Mouse (Mus musculus) layer of hippocampus, adult 18-20 months (tissue): ENCODE measurements around the gene Ubb. TPM values are rescaled to one million over a fixed set of nuclear protein-coding genes. Genes with fewer than 3 reads are reported as not detected.
"Not testable (repeated sequence)": the region's sequence is repeated elsewhere in the genome, so short reads cannot be mapped to it uniquely, and the experiment has no call there.

Source experiments
- DNase-seq, 2 experiments: peaks; one replicate each; pipeline ENCODE4 v3.0.0; 2022; ENCODE audit warnings: low spot score in 2 of 2
- long read RNA-seq: library from polyadenylated mRNA; stranded (forward); transcript quantifications from one replicate; pipeline ENCODE4 v2.0.0, GENCODE M21; 2021
- total RNA-seq, 2 experiments: library from RNA; stranded (reverse); gene quantifications; 2 replicates each; pipeline ENCODE4 v1.2.3; 2021

Ubb gene
- 1,000 to 10,000 TPM; 1,877 to 1,910 TPM for total RNA-seq
- long read RNA-seq, transcript Ubb-201 (2 exons, 1,499 nt), result major isoform, 3,978 of 4,025 reads
- long read RNA-seq, transcript Ubb-202 (2 exons, 890 nt), result minor isoform, 6 of 4,025 reads
- long read RNA-seq, partial matches to known transcripts, result 0 of 4,025 reads
- long read RNA-seq, other reads (novel, unspliced or antisense), result 41 of 4,025 reads

DNA sequence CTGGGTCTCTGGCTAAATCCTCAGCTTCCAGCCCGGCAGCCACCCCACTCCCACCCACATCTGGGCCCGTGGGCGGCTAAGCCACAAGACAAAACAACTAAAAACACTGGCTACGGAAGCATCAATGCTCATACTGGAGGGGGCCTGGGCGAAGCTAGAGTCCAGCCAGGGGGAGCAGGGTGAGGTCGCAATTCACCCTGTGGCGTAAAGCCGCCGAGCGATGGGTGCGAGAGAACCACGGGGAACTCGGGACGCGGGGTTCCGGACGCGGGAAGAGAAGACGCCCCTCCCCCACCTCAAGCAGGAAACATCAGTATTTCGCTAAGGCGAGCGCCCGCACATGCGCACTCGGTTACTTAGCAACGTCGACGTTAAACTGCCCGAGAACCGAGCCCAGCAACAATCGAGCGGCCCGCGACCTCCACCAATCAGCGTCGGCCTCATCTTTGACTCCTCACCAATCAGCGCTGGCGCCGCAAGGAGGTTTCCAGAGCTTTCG, at the start of gene Ubb:
TSS of gene Ubb (plus strand) at position 445 of the 499 bp plus-strand sequence.
- DNase-seq, result peak; percentile 98 to 100

DNA sequence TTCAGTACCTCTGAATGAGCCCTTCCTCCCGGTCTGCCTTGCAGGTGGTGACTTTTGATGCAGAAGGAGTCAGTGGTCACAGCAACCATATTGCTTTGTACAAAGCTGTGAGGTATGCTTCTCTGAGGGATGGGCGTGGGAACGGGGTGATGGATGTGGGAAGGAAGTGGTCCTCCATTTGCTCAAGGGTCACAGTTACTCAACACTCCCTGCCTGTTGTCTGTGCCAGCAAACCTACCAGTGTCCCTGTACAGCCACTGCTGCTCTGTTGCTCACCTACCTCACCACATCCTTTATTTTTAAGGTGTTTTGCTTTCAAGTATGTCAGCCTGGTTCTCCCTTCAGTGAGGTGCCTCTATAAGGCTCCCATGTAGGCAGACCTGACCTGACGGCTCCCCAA, 43.3 kb upstream of the Ubb start:
- DNase-seq, result no peak

DNA sequence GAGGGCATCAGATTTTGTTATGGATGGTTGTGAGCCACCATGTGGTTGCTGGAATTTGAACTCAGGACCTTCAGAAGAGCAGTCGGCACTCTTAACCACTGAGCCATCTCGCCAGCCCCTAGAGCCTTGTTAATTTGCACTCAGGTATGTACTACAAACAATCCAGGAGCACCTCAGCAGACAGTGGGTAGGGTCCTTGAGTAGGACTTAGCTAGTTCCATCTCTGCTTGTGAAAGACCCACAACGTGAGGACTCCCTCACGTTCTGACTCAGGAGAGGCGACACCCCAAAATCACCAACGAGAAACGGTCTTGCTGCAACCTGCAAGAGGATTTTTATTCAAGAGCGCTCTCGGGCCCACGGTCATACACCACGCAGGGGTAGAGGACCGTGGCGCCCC, 42.6 kb upstream of the Ubb start:
- not testable (repeated sequence) for DNase-seq

DNA sequence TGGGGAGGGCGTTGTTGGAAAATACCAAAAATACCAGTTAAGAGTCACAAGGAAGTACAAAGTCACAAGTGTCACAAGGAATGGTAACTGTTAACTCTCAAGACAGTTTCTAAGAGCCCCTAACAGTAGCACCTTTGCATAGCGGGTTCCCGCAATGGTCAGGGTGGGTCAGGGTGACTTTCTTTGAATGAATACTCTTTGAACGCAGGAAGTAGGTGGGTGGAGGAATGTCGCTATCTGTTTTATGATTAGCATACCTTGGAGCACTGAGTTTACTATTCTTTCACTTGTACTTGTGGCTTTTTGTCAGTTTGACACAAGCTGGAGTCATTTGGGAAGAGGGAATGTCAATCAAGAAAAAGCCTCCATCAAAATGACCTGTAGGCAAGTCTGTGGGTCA, 42.2 kb upstream of the Ubb start:
- not testable (repeated sequence) for DNase-seq

DNA sequence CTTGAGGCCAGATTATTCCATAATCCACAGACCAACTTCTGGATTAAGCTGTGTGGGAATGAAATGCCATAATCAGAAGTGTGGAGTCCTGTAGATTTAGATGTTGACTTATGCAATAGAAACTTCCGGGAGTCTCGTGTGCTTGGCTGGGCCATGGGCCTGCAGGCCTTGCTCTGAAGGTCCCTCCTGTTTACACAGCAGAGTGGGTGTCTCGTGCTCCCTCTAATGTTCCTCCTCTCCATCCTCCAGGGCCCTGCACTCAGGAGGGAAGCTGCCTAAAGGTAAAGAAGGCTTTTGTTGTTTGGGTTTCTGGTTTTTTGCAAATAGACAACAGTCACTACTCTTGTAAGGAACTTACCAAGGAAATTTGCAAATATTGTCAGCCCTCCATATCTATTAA, 41.4 kb upstream of the Ubb start:
- DNase-seq, result no peak

DNA sequence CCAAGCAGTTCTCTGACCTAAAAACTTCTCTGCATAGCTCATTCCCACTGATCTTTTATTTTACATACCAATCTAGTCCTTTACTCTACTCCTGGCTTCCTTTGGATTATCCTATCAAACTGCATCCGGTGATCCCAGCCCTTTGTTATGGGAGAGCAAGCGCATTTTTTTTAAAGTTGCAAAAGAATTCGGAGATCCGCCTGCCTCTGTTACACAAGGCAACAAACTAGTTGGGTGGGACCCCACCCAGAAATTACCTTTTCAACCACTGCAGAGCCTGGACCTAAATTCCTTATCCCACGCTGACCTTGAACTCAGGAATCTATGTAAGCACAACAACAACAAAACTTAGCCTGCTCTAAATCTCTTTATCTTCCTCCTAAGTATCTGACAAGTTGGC, 40.0 kb upstream of the Ubb start:
- no peak for DNase-seq

DNA sequence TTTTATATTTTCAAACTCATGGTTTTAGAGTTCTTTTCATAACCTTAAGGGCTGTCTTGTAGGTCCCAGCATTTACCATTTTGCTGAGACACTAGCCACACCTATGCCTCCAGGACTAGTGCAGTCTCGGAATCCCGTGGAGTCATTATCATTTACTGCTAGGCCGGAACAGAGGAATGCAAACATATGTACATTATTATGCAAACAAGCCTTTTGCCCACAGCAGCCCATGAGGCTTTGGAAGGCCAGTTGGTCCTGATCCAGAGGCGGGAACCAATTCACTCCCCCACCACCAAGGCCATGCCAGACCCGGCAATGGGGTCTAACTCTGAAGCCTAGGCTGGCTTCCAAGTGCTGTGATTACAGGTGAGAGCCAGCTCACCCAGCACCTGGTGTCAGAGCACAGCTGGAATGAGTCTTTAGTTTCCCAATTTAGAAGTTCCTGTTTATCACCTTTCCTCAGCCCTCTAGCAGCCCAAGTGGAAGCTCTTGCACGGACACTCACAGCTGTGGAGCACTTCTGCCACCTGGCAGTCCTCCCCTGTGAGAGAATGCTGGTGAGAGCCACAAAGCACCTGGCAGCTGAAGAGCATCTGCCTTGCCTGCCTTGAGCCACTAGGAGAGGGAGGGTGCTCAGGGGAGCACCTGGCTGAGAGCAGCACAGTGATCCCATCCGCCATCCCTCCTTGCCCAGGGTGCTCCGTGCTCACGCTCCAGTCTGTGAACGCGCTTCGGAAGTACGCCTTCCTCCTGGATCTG, 39.3 kb upstream of the Ubb start:
- no peak for DNase-seq

DNA sequence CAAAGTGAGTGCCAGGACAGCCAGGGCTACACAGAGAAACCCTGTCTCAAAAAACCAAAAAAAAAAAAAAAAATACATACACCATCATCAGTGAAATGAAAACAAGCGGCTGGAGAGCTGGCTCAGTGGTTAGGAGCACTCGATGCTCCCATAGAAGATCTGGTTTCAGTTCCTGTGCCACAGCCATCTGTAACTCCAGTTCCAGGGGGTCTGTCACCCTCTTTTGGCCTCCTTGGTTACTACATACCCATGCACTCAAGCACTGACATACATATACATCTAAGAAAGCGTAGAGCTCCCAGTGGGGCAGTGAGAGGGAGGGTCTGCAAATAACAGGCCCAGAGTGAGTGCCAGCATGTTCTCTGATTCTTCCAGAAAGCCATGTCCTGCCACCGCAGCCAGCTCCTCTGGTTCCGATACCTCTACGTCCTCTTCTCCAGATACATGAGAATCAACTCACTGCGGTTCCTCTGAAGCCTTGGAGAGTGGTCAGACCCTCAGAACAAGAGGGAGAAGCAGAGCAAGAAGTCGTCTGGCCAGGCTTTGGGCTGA, 38.4 kb upstream of the Ubb start:
- no peak for DNase-seq

DNA sequence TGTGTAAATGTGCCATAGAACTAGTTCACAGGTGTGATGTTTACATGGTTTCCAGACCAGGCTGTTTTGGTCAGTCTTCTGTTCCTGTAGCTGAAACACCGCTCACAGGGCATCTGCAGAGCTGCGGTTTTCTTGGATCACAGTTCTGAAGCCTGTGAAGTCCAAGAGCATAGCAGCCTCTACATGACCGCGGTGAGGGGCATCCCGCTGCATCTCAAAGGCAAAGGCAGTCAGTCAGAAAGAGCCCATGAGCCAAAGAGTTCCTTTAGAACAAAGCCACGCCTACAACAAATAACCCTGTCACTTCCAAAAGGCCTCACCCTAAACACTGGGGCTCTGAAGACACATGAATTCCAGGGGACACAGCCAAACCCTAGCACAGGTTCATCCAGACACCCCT, 37.7 kb upstream of the Ubb start:
- no peak for DNase-seq

DNA sequence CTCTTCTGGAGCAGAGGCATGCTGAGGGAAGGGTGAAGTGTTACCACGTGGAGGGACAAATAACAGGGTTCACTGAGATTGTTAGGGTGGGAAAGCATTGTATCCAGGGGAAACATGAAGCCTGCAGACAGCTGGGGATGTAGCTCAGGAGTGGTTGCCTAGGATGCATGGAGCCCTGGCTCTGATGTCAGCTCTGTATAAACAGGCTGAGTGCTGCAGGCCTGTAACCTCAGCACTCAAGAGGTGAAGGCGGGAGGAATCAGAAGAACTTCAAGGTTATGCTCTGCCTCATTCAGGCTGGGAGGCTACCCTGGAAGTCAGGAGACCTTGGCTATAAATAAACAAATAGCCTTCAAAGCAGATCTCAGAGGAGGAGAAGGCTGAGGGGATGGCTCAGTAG, 32.0 kb upstream of the Ubb start:
- DNase-seq, result peak in 1 of 2 experiments; percentile 27

DNA sequence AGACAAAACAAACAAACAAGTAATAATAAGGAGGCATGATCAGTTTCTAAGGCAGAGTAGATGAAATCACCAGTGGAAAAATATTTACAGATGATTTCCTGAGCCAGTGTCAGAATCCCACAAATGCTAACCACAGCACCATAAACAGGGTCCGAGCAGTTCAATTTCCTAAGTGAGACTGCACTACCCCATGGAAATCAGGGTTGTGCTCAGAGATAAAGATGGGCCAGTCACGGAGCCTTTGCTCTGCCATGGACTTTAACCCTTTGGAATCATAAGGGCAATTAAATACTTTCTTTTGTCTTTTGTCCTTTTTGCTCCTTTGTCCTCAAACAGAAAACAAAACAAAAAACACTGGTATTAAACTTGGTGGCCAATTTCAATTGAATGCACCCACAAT, 28.7 kb upstream of the Ubb start:
- no peak for DNase-seq

DNA sequence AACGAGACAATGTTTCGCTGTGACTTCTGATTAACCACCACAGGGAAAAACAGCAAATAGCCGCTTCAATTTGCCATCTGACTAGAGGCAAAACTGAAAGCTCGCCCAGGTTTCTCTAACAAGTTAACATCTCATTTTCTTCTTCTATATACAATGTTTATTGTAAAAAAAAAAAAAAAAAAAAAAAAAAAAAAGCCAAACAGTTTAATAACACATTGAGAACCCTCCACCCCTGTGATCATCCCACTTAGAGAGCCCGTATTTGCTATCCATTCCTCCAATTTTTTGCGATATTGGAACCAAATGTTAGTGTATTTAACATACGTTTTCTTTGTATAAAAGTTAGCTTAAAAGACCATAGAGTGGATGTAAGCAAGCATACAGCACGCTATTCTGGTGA, 13.9 kb upstream of the Ubb start:
- DNase-seq, result no peak

DNA sequence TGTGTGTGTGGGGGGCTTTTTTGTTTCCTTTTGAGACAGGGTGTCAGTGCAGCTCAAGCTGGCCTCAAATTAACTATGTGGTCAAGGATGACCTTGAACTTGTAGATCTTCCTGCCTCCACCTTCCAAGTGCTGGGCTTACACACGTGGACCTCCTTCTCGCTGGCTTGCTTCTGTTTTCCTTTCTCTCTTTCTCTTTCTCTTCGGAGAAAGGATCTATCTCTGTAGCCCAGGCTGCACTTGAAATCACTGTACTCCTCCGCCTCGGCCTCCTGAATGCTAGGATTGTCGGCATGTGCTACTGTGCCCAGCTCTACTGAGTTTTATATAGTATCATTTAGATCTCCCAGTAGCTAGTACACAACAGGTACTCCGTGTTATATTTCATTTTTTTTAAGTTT, 13.4 kb upstream of the Ubb start:
- no peak for DNase-seq

DNA sequence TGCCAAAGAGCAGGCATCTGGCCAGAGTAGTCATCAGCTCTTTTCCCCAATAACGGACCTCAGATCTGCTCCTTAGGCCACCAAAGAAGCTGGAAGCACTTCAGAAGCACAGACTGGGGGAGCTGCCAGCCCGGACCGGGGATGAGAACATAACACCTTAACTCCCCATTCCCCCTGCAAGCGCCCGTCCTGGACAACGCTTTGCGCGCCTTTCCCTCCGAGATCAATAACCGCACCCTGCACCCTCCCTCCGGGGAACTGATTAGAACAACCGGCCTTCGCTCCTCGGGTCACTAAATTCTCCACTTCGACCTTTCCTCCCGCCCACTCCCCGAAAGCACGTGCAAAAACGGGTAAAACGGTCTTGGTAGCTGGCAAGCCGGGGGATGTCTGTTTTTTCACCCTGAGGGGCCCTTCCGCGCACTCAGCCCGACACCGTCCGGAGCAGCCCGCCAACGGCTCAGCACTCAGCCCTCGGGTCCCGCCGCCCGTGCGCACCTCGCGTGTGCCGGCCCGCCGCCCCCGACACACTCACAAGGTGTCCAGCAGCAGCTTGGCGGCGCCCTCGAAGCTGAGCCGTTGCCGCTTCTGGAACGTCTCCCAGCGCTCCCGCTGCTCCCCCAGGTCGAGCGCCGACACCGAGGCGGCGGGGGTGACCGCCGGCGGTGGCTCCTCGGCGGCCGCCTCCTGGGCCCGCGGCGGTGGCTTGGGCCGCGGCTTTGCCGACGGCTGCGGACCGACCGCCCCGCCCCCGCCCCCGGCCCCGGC, 12.5 kb upstream of the Ubb start:
- DNase-seq, result peak; percentile 23 to 40

DNA sequence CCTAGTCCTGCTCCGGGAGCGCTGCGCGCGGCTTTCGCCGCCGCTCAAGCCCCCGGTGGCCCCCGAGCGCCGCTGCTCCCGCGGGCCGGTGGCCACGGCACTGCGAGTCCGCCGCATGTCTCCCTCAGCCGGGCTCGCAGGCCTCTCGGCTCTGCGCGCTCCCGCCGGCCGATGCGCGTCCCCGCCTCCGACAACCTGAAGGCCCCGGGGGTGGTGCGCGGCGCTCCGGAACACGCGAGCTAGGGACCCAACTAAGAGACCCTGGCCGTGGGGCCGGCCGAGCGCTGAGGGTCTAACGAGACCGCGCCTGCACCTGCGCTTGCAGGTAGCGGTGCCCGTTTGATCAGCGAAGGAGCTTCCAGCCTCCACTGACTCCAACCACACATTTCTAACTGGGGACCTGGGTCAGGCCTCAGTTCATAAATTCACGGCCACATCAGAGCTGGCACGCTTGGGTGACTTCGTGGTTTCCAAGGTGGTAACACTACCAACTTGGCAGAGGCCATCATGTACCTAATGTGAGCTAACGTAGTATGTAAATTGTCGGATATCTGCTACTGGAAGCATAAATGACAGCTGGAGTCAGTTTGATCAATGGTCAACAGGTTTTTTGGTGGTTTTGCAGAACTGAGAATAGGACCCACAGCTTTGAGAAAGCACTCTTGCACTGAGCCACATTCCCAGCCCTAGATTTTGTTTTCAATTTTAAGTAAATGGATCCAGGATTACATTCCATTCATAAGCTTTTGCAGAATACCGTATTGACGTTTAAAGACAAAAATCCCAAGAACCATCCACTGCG, 11.7 kb upstream of the Ubb start, which contains the start of gene Cenpv:
TSS of gene Cenpv (minus strand) at position 173 of the 802 bp plus-strand sequence.
- peak; percentile 40 to 69 for DNase-seq

DNA sequence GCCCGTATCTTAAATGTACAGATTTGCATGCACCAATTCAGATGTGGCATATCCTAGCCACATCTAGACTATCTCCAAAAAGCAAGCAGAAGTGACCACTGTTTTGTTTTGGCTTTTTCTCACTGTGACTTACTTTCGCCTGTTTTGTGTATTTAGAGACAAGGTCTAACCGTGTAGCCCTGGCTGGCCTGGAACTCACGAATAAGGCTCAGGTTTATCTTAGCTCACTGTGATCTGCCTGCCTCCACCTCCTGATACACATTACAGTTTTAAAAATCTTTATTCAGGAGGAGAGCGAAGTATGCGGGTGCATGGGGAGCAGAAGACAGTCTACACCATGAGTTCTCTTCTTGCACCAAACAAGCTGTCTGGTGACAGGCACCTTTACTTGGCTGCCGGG, 10.8 kb upstream of the Ubb start:
- no peak for DNase-seq

DNA sequence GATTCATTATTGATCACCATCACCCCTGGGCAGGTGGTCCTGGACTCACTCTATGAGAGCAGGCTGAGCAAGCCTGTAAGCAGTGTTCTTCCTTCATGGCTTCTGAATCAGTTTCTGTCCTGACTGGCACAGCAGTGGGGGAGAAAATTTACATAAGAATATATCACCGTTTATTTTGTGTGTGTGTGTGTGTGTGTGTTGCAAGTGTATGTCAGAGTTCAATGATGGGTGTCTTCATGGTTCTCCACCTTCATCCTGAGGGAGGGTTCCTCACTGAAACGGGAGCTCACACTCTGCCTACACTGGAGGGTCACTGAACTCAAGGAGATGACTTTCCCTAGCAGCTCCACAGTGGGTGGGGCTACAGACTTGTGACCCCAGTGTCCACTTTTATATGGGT, 10.0 kb upstream of the Ubb start:
- DNase-seq, result no peak

DNA sequence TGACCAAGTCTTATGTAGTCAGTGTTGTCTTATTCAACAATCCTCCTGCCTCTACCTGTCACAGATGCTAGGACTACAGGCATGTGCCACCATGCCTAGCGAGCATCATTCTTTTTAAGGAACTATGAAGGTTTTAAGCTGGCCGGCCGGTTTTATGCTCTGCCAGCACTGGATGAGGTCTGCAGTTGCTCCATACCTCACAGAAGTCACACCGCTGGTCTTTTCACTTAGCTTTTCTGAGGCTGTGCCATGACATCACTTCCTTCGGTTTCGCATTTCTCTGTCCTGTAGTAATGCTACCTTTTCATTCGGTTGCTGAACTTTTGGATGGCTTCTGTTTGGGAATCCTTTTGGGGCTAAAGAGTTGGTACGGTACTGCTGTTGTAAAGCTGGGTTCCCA, 9.4 kb upstream of the Ubb start:
- no peak for DNase-seq

DNA sequence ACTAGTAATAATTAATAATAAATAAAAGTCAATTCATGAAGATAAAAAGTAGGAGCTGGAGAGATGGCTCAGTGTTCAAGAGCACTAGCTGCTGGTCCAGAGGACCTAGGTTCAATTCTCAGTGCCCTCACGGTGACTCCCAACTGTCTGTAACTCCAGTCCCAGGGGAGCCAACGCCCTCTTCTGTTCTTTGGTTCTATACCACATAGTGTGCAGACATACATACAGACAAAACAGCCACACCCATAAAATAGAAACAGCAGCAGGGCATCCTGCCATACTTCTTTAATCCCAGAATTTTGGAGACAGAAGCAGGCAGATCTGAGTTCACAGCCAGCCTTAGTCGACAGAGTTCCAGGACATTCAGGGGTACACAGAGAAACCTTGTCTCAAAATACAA, 7.0 kb upstream of the Ubb start:
- DNase-seq, result no peak

DNA sequence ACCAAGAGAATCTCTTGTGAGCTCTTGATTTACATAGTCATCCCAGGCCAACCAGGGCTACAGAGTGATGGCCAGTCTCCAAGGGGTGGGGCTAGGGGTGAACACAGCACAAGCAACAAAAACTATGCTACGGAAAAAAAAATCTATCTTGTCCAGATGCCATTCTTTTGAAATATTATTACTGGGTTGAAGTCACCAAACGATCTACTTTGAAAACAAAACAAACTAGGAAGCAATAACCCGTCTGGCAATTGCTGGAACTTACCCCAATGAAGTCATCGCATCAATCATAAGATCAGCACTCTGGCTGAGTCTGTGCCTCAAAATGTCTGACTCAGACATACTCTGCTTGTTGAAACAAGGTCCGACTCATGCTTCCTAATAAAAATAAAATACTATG, 1.2 kb upstream of the Ubb start:
- peak; percentile 31 to 68 for DNase-seq

DNA sequence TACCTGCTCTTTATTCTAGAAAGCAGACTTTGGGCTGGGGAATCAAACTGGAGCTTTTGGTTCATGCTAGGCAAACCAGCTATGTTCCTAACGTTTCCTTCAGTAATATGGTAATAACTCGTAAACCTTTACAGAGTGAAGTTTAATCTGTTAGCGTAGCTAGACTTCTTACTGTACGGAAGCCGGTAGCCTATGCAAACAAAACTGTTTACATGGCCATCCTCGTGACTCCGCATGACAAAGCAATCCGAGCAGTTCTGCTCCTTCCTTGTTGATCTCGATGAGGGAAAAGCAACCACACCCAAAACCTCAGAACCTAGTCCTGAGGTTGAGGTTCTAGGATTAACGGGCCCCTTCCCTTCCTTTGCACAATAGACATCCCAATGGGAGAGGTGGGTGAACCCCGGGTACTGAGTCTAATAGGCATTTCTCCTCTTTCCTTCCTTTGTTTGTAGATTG, 715 bp upstream of the Ubb start:
- DNase-seq, result peak; percentile 19 to 59
